Mouse (Mus musculus) hindbrain, embryonic 14.5 days (tissue): ENCODE measurements around the gene C4b. TPM values are rescaled to one million over a fixed set of nuclear protein-coding genes. Genes with fewer than 3 reads are reported as not detected.

Experiments
- microRNA-seq: library from miRNA; unstranded; fragments of <30 nt; microRNA quantifications from one replicate; pipeline ENCODE4, GENCODE M21; 2016
- polyA plus RNA-seq: library from polyadenylated mRNA; unstranded; fragments of >200 nt; fragmentation: Nextera tagmentation; extraction: Ambion mirVana; gene quantifications from 2 replicates; pipeline ENCODE4 v1.2.1, GENCODE M21; 2014

Gene C4b
- polyA plus RNA-seq, 1 experiment from 2014 or later: not detected

Small RNAs within 50 kb of the gene (microRNA-seq; reads per million reads assigned to microRNA genes)
- gene Gm27471: not detected

Other genes with a start within 250 kb of the C4b start
- not detected in 2 replicates for gene Btnl6, start 226.5 kb downstream of the C4b start, polyA plus RNA-seq
- gene Notch4, start 179.6 kb downstream of the C4b start, polyA plus RNA-seq: 11.1 and 12.1 TPM in 2 replicates
- gene Gpsm3, start 154.1 kb downstream of the C4b start, polyA plus RNA-seq: 4.2 and 4.7 TPM in 2 replicates
- gene Pbx2, start 152.6 kb downstream of the C4b start, polyA plus RNA-seq: 7.1 and 10.5 TPM in 2 replicates
- 1.1 and 1.4 TPM in 2 replicates for gene Ager, start 146.0 kb downstream of the C4b start, polyA plus RNA-seq
- gene Rnf5, start 140.2 kb downstream of the C4b start, polyA plus RNA-seq: 196 and 211 TPM in 2 replicates
- gene Agpat1, start 139.6 kb downstream of the C4b start, polyA plus RNA-seq: 123 and 126 TPM in 2 replicates
- gene Egfl8, start 127.9 kb downstream of the C4b start, polyA plus RNA-seq: 8.8 and 11.4 TPM in 2 replicates
- gene Ppt2, start 115.4 kb downstream of the C4b start, polyA plus RNA-seq: 22.2 and 25.4 TPM in 2 replicates
- gene Prrt1, start 114.3 kb downstream of the C4b start, polyA plus RNA-seq: 7.3 and 8.6 TPM in 2 replicates
- 11.7 and 12.9 TPM in 2 replicates for gene Fkbpl, start 99.1 kb downstream of the C4b start, polyA plus RNA-seq
- 84.7 and 87.6 TPM in 2 replicates for gene Atf6b, start 96.7 kb downstream of the C4b start, polyA plus RNA-seq
- gene Tnxb, start 73.3 kb downstream of the C4b start, polyA plus RNA-seq: 0.24 and 0.43 TPM in 2 replicates
- not detected in 2 replicates for gene Cyp21a1, start 60.7 kb upstream of the C4b start, polyA plus RNA-seq
- 25.9 and 28.8 TPM in 2 replicates for gene Stk19, start 93.1 kb upstream of the C4b start, polyA plus RNA-seq
- gene Dxo, start 93.1 kb upstream of the C4b start, polyA plus RNA-seq: 54.4 and 61.9 TPM in 2 replicates
- gene Skiv2l, start 106.3 kb upstream of the C4b start, polyA plus RNA-seq: 49.6 and 51.2 TPM in 2 replicates
- gene Nelfe, start 106.5 kb upstream of the C4b start, polyA plus RNA-seq: 73.7 and 74.0 TPM in 2 replicates
- 2.2 and 2.3 TPM in 2 replicates for gene Cfb, start 118.6 kb upstream of the C4b start, polyA plus RNA-seq
- 3.0 and 3.3 TPM in 2 replicates for gene Zbtb12, start 135.6 kb upstream of the C4b start, polyA plus RNA-seq
- gene Gm20547, start 138.2 kb upstream of the C4b start, polyA plus RNA-seq: not detected in 2 replicates
- gene C2, start 154.4 kb upstream of the C4b start, polyA plus RNA-seq: 1.2 and 1.8 TPM in 2 replicates
- gene Ehmt2, start 154.6 kb upstream of the C4b start, polyA plus RNA-seq: 72.6 and 82.1 TPM in 2 replicates
- 0.11 and 0.12 TPM in 2 replicates for gene Slc44a4, start 170.6 kb upstream of the C4b start, polyA plus RNA-seq
- 26.9 and 27.2 TPM in 2 replicates for gene Neu1, start 187.4 kb upstream of the C4b start, polyA plus RNA-seq
- gene Hspa1b, start 215.4 kb upstream of the C4b start, polyA plus RNA-seq: 0.34 and 0.56 TPM in 2 replicates
- not detected in 2 replicates for gene Gm20481, start 226.0 kb upstream of the C4b start, polyA plus RNA-seq
- gene Hspa1a, start 228.3 kb upstream of the C4b start, polyA plus RNA-seq: 7.5 and 11.6 TPM in 2 replicates
- gene Hspa1l, start 228.8 kb upstream of the C4b start, polyA plus RNA-seq: 1.9 TPM in 2 replicates
- gene Lsm2, start 238.0 kb upstream of the C4b start, polyA plus RNA-seq: 92.9 and 97.8 TPM in 2 replicates